Mouse (Mus musculus) cortical plate, adult 2 months (tissue): ENCODE results near the gene Slc38a3.

Experiments
- CTCF ChIP-seq: fragments of 200-500 bp; IDR thresholded peaks from 2 replicates; pipeline ENCODE4 v1.5.1; 2011; ENCODE audit warnings: mild to moderate bottlenecking, control low read depth, low read length; ENCODE audit not compliant: insufficient read depth; ENCODE audit errors: extremely low read depth
- POLR2A ChIP-seq: fragments of 200-500 bp; IDR thresholded peaks from 2 replicates; pipeline ENCODE4 v1.6.1; 2011; ENCODE audit warnings: mild to moderate bottlenecking, low read length, control low read depth; ENCODE audit not compliant: insufficient read depth; ENCODE audit errors: extremely low read depth

DNA sequence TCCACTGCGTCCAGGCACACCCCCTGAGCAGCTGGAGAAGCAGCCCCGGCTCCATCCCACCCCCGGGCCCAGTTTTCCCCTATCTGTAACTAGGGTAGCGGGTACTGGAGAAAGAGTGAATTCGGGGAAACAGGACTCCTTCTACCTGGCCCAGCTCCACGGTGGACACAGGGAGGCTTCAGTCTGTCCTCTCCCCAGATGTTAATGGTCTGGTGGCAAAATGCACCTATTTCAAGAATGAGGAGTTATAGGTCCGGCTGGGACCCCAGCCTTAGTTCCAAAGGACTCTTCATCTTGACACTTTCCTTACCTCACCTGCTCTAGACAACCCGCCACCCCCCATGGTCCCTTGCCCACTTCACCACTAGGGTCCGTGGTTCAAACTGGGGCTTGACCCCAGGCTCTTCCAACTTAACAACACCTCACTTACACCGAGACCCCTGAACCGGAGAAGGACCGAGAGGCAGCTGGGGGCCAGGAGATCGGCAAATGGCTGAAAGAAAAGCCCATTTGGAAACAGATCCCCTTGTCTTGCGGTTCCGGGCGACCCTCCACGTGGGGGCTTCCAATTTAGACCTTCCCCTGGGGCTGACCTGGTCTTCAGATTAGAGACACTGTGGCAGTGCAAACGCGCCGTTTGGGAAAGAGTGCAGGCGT, 39.2 kb upstream of the Slc38a3 start:
- no peak for TF ChIP-seq CTCF
- TF ChIP-seq POLR2A = no peak
